Mouse (Mus musculus) neural tube, embryonic 13.5 days (tissue): ENCODE results near the gene Osbpl5. TPM values are rescaled to one million over a fixed set of nuclear protein-coding genes. Genes with fewer than 3 reads are reported as not detected.

Source experiments
- ATAC-seq: fragments of 200-750 bp; cut with Nextera tagmentation; 2 replicates; pipeline ENCODE4 v1.8.0; 2017; ENCODE audit warnings: low read depth, mild to moderate bottlenecking, moderate TSS enrichment, moderate library complexity
- H3K27ac ChIP-seq: fragments of 300-500 bp; sonication (generic); replicated peaks from 2 replicates; pipeline ENCODE4 v1.5.1; 2015; ENCODE audit warnings: moderate library complexity, mild to moderate bottlenecking, inconsistent platforms
- H3K27me3 ChIP-seq: fragments of 300-500 bp; sonication (generic); 2 replicates; pipeline ENCODE4 v1.6.1; 2015; ENCODE audit warnings: mild to moderate bottlenecking, inconsistent platforms
- H3K36me3 ChIP-seq: fragments of 300-500 bp; sonication (generic); 2 replicates; pipeline ENCODE4 v1.6.1; 2015; ENCODE audit warnings: mild to moderate bottlenecking, inconsistent platforms
- H3K4me1 ChIP-seq: fragments of 300-500 bp; sonication (generic); replicated peaks from 2 replicates; pipeline ENCODE4 v1.6.1; 2015; ENCODE audit warnings: inconsistent platforms
- H3K4me2 ChIP-seq: fragments of 300-500 bp; sonication (generic); 2 replicates; pipeline ENCODE4 v1.6.1; 2015; ENCODE audit warnings: inconsistent platforms, mild to moderate bottlenecking, moderate library complexity
- H3K4me3 ChIP-seq: fragments of 300-500 bp; sonication (generic); 2 replicates; pipeline ENCODE4 v1.5.1; 2015; ENCODE audit warnings: mild to moderate bottlenecking, inconsistent platforms
- H3K9ac ChIP-seq: fragments of 300-500 bp; sonication (generic); 2 replicates; pipeline ENCODE4 v1.6.1; 2015; ENCODE audit warnings: moderate library complexity, mild to moderate bottlenecking, inconsistent platforms
- H3K9me3 ChIP-seq: fragments of 300-500 bp; sonication (generic); 2 replicates; pipeline ENCODE4 v1.6.1; 2016; ENCODE audit warnings: inconsistent platforms
- WGBS: fragments of 180-500 bp; shearing (Covaris S2); methylation state at CpG from one replicate; pipeline ENCODE4 v1.1.7; 2015; 5-methylcytosine and 5-hydroxymethylcytosine counted together
- polyA plus RNA-seq: library from polyadenylated mRNA; unstranded; fragments of >200 nt; fragmentation: Nextera tagmentation; extraction: Ambion mirVana; gene quantifications from 2 replicates; pipeline ENCODE4 v1.2.1, GENCODE M21; 2015

Gene Osbpl5
- 27.8 and 34.4 TPM in 2 replicates for polyA plus RNA-seq

DNA sequence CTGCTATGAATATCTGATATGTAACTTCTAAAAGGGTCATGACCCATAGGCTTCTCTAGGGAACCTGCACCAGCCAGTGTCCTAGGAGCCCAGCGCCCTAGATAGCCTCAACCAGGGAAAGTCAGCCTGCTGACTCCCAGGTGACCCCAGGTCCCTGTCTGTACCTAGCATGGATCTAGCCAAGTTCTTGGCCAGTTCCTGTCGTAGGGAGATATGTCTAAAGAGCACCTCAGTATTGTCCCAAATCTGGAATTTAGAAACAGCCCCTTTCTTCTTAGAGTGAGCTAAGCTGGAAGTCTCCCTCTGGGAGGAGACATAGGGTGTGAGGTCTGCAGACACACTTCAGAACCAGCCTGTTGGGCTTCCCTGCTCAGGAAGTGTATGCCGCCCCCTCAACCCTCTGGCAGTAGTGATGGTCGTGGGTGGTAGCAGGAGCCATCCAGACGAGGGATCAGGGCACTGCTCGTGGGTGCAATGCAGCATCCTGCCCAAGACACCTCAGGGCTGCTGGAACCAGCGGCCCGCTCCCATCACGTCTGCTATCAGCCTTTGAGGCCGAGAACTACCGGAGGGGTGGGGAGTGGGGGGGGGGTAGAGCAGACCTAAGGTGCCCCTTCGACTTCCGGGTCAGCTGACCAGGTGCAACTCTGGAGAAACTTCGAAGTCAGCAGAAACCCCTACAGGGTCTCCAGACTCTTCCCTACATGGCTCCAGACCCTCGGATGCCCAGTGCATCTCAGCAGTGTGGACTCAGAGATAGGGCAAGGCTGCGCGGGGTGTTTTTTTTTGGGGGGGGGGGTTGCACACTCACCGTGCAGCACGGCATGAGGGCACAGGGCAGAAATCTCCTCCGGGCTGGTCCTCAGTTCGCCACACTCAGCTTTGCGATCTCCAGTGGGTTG lies at the start of gene Osbpl5:
Osbpl5 (minus strand) TSS at position 861 of the 902 bp plus-strand sequence.
- peak; percentile 29; the same call in 1 of the 2 replicates for ATAC-seq

DNA sequence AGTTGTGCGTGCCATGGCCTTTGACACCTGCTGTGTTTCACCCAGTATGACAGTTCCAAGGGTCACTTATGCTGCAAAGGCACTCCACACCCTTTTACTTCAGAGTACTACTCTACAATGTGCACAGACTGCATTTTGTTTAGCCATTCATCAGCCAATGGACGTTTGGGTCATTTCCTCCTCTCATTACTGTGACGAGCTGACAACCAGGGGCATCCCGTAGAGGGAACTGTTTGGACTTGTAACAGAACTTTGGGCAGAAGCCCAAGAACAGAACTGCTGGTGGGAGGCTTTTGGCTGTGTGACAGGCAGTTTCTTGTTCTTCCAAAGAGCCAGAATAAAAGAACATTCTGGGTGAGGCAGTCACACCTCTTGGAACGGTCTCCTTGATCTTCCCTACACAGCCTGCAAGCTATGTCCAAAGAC lies 48.4 kb upstream of the Osbpl5 start:
- no peak for ATAC-seq
- no peak overlapping the region for H3K27ac ChIP-seq
- 64% methylated on average over 5 of the region's 5 CpGs for WGBS
- H3K9ac ChIP-seq, result no peak overlapping the region
- no peaks in the 10 kb centered on the region for H3K27me3 ChIP-seq
- no peak overlapping the region for H3K4me2 ChIP-seq
- no peaks in the 10 kb centered on the region for H3K9me3 ChIP-seq
- no peaks in the 10 kb centered on the region for H3K4me1 ChIP-seq
- H3K36me3 ChIP-seq, result peaks cover 92% of the 10 kb centered on the region
- H3K4me3 ChIP-seq, result no peak overlapping the region

More for the DNA sequence above, at the start of gene Osbpl5:
- peaks cover 40% of the 10 kb centered on the region for H3K27me3 ChIP-seq
- peak within 1 kb of the TSS; percentile 75 for H3K4me2 ChIP-seq
- H3K27ac ChIP-seq, result no peak within 1 kb of the TSS
- peaks cover 13% of the 10 kb centered on the region for H3K4me1 ChIP-seq
- H3K9me3 ChIP-seq, result no peaks in the 10 kb centered on the region
- H3K36me3 ChIP-seq, result no peaks in the 10 kb centered on the region
- WGBS, result 32% methylated on average over 22 of the region's 22 CpGs
- H3K9ac ChIP-seq, result 0 out of 2 replicates have a peak within 1 kb of the TSS, but pooled peaks have one; percentile 31
- H3K4me3 ChIP-seq, result peak within 1 kb of the TSS; percentile 35

DNA sequence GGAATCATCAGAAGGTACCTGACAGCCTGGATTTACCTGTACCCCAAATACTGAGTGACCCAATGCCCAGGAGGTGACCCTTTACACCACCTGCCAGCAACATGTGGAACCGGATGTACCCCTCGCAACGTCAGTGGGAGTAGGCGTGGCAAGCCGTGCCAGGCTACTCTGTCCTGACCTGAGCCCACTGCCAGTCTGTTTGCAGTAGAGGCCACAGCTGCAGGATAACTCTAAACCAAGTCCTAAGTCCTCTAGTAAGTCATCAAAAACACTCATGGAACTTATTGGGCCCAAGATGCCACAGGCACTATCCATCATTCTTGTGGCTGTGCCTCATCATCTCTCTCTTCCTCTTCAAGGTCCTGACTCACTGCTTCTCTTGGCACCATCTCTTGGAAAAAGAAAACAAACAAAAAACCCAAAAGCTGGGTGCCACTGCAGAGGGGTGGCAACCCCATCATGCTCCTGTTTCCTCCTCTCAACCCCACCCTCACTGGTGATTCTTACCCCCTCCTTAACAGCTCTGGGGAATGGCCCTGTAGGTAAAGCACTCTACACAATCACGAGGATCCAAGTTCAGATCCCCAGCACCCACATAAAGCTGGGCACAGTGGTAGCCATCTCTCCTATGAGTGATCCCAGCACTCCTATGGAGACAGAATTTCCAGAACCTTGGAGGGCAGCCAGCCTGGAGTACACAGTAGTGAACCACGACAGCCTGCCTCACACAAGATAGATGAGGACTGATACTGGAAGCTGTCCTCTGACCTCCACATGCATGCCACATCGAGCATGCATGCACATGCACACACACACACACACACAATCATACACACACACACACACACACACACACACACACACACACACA lies 44.6 kb upstream of the Osbpl5 start:
- no peaks in the 10 kb centered on the region for H3K27me3 ChIP-seq
- no peaks in the 10 kb centered on the region for H3K9me3 ChIP-seq
- H3K4me1 ChIP-seq, result no peaks in the 10 kb centered on the region
- H3K27ac ChIP-seq, result no peak overlapping the region
- no peak overlapping the region for H3K9ac ChIP-seq
- no peak for ATAC-seq
- H3K4me3 ChIP-seq, result no peak overlapping the region
- WGBS, result 90% methylated on average over 8 of the region's 8 CpGs
- no peak overlapping the region for H3K4me2 ChIP-seq
- peaks cover 90% of the 10 kb centered on the region for H3K36me3 ChIP-seq

GRCm38 (mm10) chr7:143800770-143801169 lies 44.0 kb upstream of the Osbpl5 start:
- Histone ChIP-seq H3K27me3 (no peaks in the 10 kb centered on the region), H3K36me3 (peaks cover 90% of the 10 kb centered on the region), H3K4me2 (no peak overlapping the region), H3K4me3 (no peak overlapping the region), H3K27ac (no peak overlapping the region), H3K9ac (no peak overlapping the region), H3K9me3 (no peaks in the 10 kb centered on the region), H3K4me1 (no peaks in the 10 kb centered on the region)
- no peak for ATAC-seq
- 92% methylated on average over 1 of the region's 1 CpGs for WGBS

DNA sequence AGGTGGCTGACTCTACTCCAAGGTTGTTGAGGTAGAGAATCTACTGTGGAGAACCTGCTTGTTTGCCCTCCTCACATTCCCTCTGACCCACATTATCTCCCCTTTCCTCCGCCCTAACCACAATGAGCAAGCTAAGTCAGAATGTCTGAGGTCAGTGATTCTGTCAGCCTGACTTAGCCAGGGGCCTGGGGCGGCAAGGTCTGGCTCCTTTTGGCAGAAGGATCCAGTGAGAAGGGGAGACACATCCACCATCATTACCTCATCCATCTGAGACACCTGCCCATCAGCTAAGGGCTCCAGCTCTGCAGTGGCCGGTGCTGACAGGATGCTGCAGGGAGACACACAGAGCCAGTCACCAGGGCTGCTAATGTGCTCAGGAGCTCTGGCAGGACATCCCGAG lies 42.0 kb upstream of the Osbpl5 start:
- Histone ChIP-seq H3K4me2 (no peak overlapping the region), H3K4me3 (no peak overlapping the region), H3K27ac (no peak overlapping the region), H3K27me3 (no peaks in the 10 kb centered on the region), H3K36me3 (peaks cover 84% of the 10 kb centered on the region), H3K9ac (no peak overlapping the region), H3K9me3 (no peaks in the 10 kb centered on the region), H3K4me1 (no peaks in the 10 kb centered on the region)
- no peak for ATAC-seq
- WGBS, result 94% methylated on average over 4 of the region's 4 CpGs

- Histone ChIP-seq H3K27me3 (no peaks in the 10 kb centered on the region), H3K36me3 (peaks cover 32% of the 10 kb centered on the region), H3K9ac (no peak overlapping the region), H3K9me3 (no peaks in the 10 kb centered on the region), H3K4me2 (no peak overlapping the region), H3K4me3 (no peak overlapping the region), H3K4me1 (no peaks in the 10 kb centered on the region), H3K27ac (no peak overlapping the region)
- WGBS, result 63% methylated on average over 4 of the region's 4 CpGs
- ATAC-seq, result no peak
Measured at GRCm38 (mm10) chr7:143793121-143793520, 36.3 kb upstream of the Osbpl5 start.

DNA sequence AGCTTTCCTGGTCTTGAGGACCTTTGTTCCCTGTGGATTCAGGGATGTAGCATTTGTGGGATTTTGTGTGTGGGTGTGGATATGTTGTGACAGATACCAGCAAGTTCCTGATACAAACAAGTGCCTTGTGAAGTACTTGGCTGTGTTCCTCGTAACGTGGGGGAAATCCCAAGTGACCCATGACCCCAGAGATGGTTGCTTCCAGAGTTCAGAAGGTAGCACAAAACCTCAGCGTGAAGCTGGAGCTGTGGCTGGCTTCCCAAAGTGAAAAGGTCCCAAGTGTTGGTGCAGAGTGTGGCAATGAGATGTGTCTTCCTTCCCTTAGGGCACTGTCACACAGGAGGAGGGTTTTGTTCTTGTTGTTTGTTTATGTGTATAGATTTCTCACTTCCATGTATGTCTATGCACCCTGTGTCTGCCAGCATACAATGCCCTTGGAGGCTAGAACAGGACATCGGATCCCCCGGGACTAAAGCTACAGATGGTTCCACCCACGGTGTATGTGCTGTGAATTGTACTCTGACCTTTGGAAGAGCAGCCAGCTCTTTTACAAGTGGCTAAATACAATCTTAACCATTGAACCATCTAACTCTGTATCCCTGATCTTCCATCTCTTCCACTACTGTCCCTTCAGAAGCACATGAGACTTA lies 35.7 kb upstream of the Osbpl5 start:
- ATAC-seq, result no peak
- Histone ChIP-seq H3K4me2 (no peak overlapping the region), H3K4me3 (no peak overlapping the region), H3K27ac (no peak overlapping the region), H3K4me1 (no peaks in the 10 kb centered on the region), H3K9me3 (no peaks in the 10 kb centered on the region), H3K9ac (no peak overlapping the region), H3K27me3 (no peaks in the 10 kb centered on the region), H3K36me3 (peaks cover 26% of the 10 kb centered on the region)
- 82% methylated on average over 6 of the region's 6 CpGs for WGBS

DNA sequence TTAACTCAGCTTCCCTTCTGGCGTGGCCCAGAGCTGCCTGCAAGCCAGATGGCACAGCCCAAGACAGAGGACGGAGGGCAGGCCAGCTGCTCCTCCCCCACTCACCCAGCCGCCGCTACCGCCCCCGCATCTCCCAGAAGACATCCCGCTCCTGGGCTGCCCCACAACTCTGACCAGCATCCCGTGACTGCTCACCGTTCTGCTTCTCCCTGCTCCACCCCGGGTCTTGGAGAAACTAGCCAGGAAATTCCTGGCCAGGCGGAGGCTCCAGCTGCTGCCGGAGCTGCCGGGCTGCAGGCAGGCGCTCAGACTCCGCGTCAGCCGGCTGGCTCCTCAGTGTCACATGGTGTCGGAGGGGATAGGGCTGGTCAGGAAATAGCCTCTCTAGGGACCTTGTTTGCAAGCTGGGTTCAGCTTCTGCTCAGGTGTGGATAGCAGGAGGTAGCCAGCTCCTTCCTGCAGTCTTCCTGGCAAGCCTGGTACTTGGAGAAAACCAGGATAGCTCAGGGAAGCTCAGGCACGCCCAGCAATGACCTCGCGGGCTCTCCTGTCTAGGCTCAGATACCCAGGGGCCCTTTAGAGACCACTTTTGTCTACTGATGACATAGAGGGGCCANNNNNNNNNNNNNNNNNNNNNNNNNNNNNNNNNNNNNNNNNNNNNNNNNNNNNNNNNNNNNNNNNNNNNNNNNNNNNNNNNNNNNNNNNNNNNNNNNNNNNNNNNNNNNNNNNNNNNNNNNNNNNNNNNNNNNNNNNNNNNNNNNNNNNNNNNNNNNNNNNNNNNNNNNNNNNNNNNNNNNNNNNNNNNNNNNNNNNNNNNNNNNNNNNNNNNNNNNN lies 27.4 kb upstream of the Osbpl5 start, which contains the start of gene Mrgpre:
Mrgpre (minus strand) TSS at position 505 of the 834 bp plus-strand sequence.
- 3% methylated on average over 21 of the region's 21 CpGs for WGBS
- peak within 1 kb of the TSS; percentile 48 for H3K4me3 ChIP-seq
- H3K27ac ChIP-seq, result peak within 1 kb of the TSS; percentile 79
- H3K36me3 ChIP-seq, result no peaks in the 10 kb centered on the region
- ATAC-seq, result peak; percentile 90
- peaks cover 26% of the 10 kb centered on the region for H3K4me1 ChIP-seq
- H3K27me3 ChIP-seq, result no peaks in the 10 kb centered on the region
- H3K4me2 ChIP-seq, result peak within 1 kb of the TSS; percentile 72
- H3K9me3 ChIP-seq, result no peaks in the 10 kb centered on the region
- H3K9ac ChIP-seq, result peak within 1 kb of the TSS; percentile 77

DNA sequence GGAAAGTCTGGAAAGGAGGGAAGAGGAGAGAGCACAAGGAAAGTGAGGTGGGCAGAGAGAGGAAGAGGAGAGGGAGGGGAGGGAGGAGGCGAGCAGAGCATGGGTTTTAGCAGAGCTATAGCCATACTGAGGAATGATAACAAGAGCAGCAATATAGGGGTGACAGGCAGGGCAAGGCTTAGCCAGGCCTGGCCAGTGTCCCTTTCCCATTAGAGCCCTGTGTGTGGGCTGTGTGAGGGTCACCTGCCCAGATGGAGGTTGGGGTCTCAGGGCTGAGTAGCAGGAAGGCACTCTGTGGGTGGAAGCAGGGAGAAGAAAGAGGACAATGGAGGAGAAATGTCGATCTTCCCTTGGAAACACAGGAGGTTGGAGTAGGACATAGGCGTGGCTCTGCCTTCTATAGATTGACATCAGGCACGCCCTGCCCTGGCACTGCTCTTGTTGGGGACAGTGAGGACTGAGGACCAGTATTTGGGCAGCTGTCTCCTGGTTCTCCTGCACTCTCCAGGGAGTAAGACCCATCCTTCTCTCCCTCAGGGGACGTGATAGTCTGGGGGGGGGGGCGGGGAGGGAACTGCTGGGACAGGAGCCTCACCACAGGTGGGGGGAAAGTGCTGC lies 26.7 kb upstream of the Osbpl5 start:
- H3K9me3 ChIP-seq, result no peaks in the 10 kb centered on the region
- no peaks in the 10 kb centered on the region for H3K36me3 ChIP-seq
- peak overlapping the region; percentile 77 for H3K9ac ChIP-seq
- H3K27me3 ChIP-seq, result no peaks in the 10 kb centered on the region
- H3K4me3 ChIP-seq, result peak overlapping the region; percentile 48
- peak overlapping the region; percentile 79 for H3K27ac ChIP-seq
- 17% methylated on average over 6 of the region's 6 CpGs for WGBS
- H3K4me1 ChIP-seq, result peaks cover 26% of the 10 kb centered on the region
- peak; percentile 73 for ATAC-seq
- peak overlapping the region; percentile 72 for H3K4me2 ChIP-seq

- no peak overlapping the region for H3K4me3 ChIP-seq
- WGBS, result 78% methylated on average over 2 of the region's 2 CpGs
- no peaks in the 10 kb centered on the region for H3K36me3 ChIP-seq
- H3K9me3 ChIP-seq, result no peaks in the 10 kb centered on the region
- no peak overlapping the region for H3K4me2 ChIP-seq
- no peak overlapping the region for H3K27ac ChIP-seq
- no peaks in the 10 kb centered on the region for H3K4me1 ChIP-seq
- no peak overlapping the region for H3K9ac ChIP-seq
- ATAC-seq, result no peak
- H3K27me3 ChIP-seq, result no peaks in the 10 kb centered on the region
Measured at GRCm38 (mm10) chr7:143777375-143777774, 20.6 kb upstream of the Osbpl5 start.

GRCm38 (mm10) chr7:143776137-143776536 lies 19.4 kb upstream of the Osbpl5 start:
- no peak overlapping the region for H3K4me3 ChIP-seq
- no peak overlapping the region for H3K4me2 ChIP-seq
- no peak for ATAC-seq
- H3K4me1 ChIP-seq, result no peaks in the 10 kb centered on the region
- no peak overlapping the region for H3K9ac ChIP-seq
- H3K9me3 ChIP-seq, result no peaks in the 10 kb centered on the region
- H3K36me3 ChIP-seq, result no peaks in the 10 kb centered on the region
- no peak overlapping the region for H3K27ac ChIP-seq
- H3K27me3 ChIP-seq, result no peaks in the 10 kb centered on the region
- 29% methylated on average over 3 of the region's 3 CpGs for WGBS
